Mouse (Mus musculus): ENCODE results near the gene H2al1d. TPM values are rescaled to one million over a fixed set of nuclear protein-coding genes. Genes with fewer than 3 reads are reported as not detected.

The H2al1d gene
- total RNA-seq, 2 experiments from 2014 or later, result not detected

Other genes with a start within 250 kb of the H2al1d start
- gene H2al1a, start 9.6 kb upstream of the H2al1d start, total RNA-seq (2021), result not detected
- not detected for gene H2al1b, start 6.4 kb upstream of the H2al1d start, total RNA-seq (2021)
- not detected for gene H2al1c, start 3.2 kb upstream of the H2al1d start, total RNA-seq (2021)
- not detected for gene H2al1e, start 3.1 kb downstream of the H2al1d start, total RNA-seq (2021)
- gene H2al1f, start 6.3 kb downstream of the H2al1d start, total RNA-seq (2021), result not detected
- gene H2al1g, start 9.4 kb downstream of the H2al1d start, total RNA-seq (2021), result not detected
- not detected for gene H2al1h, start 12.7 kb downstream of the H2al1d start, total RNA-seq (2021)
- not detected for gene H2al1i, start 15.8 kb downstream of the H2al1d start, total RNA-seq (2021)
- not detected for gene H2al1j, start 19.0 kb downstream of the H2al1d start, total RNA-seq (2021)